Mouse (Mus musculus): Measurements from ENCODE around the gene Cldn14.
"Not testable (repeated sequence)": the region's sequence is repeated elsewhere in the genome, so short reads cannot be mapped to it uniquely, and the experiment has no call there.

The Cldn14 gene

DNA sequence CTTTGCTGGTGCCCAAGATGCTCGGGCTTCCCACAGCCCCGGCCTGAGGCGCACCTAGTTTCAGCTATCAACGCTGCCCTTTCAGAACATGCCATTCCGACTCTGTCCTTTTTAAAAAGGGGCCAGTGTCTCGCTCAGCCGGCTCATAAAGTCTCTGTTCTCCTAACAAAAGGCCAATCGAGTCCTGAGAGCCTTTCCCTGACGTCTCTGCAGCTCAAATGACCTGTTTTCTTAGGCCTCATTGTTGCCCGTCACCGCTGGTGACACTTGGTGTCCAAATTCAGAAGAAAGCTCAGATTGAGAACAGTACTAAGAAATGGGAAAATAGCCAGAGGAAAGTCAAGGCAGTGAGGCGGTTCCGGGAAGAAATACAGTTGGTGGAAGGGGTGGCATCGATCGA is at the start of gene Cldn14:
Gene Cldn14, minus strand, starts transcription at position 101 of the 400 bp plus-strand sequence.
- no peak for DNase-seq (ENCODE audit: low spot score in 2 of 2)

DNA sequence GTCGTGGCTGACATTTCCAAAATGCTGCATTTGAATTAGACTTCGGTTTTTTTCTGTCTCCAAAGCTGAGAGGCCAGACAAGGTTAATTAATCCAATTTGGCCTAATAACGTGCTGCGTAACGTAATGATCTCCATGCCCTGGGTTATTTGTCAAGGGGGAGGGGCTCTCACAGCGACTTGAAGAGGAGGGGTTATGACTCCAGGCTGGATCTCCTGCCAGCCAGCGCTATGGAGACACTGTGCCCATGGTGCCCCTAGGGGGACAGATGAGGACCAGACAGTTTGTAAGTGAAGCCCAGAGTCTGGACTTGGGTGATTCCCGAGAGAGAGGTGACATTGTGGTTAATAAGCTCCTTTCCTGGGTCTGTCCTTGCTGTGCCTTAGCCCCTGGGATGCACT is 46.9 kb upstream of the Cldn14 start:
- no peak for DNase-seq (ENCODE audit: low spot score in 2 of 2)

DNA sequence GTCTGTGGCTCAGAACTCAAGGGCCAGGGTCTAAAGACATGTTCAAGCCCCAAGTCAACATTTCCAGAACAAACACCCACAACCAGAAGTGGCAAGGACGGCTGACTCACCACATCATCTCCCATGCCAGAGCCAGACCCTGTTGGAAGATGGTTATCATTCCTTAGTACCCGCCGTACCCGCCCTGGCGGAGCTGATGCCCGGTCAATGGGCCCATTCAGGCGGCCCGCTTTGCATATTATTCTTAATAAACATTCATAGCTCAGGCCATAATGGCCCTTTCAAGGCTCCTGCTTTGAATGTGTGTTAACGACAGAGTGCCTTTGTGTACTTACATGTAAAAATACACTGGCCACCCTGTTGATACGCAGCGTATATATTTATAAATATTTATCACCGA is 46.5 kb upstream of the Cldn14 start:
- DNase-seq (ENCODE audit: low spot score in 2 of 2), result no peak

DNA sequence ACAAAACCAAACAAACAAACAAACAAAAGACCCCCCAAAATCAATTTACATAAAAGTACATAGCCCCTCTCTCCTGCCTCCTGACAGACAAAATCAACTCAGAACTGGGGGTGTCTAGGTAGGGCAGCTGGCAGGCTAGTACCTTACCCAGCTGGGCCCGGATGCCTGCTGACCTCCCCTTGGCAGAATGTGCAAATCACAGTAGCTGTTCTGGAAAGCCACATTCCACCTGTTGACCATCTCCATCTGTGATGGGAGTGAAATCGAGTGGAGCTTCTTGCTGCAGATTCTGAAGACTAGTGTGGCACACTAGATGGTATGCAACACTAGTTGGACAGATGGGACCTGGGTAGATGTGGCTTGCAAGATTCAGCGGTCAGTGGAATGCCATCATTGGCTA is 41.7 kb upstream of the Cldn14 start:
- DNase-seq (ENCODE audit: low spot score in 2 of 2), result no peak

DNA sequence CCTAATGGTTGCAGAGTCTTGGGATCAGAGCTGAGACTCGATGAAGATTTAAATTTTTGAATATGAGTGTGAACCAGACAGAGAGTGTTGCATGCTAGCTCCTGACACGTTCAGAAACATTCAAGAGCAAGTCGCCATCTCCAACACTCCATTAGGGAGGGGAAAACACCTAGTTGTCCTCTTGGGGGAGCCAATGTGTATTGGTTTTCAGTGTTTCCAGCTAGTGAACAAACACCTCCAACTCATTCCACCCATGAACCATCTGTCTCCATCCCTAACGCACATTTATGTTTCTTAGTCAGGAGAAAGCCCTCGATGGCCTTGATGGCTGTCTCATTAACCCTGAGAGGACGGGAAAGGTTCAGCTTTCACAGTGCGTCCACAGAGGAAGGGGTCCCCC is 36.4 kb upstream of the Cldn14 start:
- no peak for DNase-seq (ENCODE audit: low spot score in 2 of 2)

DNA sequence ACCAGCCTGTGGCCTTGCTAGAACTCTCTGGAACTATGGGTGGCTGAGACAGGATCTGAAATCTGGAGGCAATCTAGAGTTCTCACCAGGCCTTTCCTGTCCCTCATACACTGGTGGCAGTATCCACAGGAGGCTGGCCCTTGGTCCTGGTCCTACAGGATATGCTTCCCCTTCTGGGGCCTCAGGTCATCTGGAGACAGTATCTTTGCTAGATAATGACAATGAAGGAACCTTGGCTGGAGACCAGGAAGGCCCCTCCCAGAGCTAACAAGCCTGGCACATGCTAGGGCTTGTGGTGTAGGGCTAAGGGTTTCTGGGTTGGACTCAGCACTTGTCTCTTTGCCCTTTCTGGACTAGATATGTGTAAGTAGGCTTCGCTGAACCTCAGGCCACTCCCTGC is 35.2 kb upstream of the Cldn14 start:
- DNase-seq (ENCODE audit: low spot score in 2 of 2), result no peak

DNA sequence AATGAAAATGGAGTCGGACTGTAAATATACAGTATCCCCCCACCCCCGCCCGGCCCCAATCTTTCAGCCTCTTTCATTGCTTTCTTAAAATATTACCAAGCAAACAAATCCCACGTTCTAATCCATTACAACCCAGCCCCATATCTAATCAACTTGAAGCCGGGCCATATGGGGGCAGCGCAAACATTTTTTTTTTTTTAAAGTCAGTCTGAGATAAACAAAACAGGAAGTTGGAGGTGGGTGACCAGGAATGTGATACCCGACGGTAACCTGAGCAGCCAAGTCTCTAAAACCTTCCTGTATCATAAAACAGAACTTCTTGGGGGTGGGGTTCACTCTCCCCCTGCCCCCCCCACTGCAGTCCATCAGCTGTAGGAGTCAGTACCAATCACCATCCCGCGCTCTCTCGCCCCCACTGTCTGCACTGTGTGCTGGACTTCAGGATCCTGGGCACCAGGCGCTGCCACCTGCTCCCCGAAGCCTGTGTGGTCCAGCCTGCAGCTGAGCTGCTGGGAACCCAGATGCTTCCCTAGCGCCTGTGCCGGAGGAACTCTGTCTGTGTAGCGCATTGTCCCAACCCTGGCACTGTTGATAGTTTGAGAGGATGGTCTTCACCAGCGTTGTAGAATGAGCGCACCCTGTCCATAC is 32.6 kb upstream of the Cldn14 start:
- DNase-seq (ENCODE audit: low spot score in 2 of 2), result no peak

DNA sequence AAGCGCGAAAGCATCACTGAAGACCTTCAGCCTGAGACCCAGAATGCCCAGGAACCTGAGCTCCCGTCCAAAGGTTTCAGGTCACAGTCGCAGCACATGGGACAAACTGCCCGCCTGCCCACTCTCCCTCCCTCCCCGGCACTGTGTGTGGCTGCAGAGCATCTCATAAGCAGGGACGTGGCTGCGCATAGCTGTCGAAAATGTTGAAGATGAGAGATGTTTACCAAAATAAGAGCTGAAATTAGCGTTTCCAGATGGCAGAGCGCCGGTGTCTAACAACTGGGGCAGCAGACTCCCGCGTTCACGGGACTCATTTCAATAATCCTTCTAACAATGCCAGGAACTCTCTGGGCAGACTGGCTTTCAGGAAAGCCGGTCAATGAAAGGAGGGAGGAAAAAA is 31.8 kb upstream of the Cldn14 start:
- DNase-seq (ENCODE audit: low spot score in 2 of 2), result no peak

DNA sequence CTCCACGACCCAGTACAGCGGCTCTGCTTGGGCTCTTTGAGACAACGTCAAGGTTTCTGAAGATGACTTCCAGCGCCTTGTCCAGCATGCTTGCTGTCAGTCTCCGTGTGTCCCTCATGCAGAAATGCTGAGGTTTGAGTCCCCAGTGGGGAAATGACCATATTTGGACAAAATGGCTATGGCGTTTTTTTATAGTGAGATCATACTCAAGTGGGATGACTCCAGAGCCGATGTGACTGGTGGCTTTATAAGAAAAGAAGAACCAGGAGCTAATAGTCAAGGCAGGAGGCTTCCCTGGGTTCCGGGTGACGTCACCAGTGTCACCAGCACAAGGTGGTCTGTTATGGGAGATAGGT is 30.3 kb upstream of the Cldn14 start:
- DNase-seq (ENCODE audit: low spot score in 2 of 2), result no peak

DNA sequence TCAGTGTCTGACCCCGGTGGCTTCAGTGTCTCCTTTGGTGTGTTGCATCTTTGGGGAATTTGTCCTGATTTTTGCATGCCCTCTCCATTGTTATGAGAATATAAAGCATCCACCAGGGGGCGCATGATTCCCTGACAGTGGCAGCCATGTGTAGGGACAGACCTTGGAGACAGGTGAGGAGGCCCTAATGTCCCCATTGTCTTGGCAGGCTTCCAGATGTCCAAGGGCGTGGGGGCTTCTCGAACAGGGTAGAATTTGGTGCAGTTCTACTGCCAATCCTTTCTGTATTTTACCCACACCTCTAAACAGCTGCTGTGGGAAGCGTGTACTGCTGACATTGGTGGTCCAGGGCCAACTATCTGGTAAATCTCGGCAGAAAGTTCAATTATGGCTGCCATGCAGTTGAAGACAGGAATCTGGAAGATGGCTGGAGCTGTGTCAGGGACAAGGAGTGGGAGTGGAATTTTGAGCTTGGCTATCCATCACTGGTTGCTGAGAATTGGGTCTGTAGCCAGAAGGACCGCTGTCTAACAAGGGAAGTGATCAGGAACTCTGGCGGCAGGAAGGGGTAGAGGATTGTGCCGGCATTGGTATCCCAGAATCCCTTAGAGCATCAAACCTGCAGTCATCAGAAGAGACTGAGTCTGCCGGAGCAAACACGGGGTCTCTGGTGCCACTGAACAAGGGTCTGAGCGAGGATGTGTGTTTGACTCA is 29.8 kb upstream of the Cldn14 start:
- DNase-seq (ENCODE audit: low spot score in 2 of 2), result peak in 1 of 2 experiments; percentile 66

DNA sequence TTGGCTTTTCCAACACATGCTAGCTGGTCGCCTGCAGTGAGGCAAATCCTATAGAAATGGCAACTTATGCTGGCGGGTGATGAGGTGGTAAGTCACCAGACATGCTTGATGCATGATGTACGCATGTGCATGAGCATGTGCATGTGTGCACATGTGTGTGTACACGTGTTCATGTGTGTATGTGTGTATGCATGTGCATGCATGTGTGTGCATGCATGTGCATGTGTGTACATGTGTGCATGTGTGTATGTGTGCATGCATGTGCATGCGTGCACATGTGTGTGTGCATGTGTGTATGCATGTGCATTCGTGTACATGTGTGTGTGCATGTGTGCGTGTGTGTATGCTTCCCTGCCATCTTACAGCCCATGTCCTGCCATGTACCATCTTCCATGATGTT is 28.6 kb upstream of the Cldn14 start:
- DNase-seq (ENCODE audit: low spot score in 2 of 2), result no peak

DNA sequence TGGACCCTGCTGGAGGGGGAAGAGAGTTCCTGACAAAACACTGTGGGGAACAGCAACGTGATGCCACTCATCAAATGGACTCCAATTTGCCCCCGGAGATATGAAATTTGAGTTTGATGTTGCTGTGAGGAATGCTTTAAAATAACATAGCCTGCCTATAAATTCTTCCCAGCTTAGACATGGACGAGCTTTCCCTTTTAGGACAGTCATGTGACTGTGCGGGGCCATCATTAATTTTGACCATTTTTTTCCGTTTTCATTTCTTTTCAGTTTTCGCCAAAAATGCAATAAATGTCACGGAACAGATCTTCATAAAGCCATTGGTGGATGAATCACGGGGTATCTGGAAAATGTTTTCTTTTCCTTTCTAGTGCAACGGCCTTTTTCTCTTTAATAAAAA is 25.5 kb upstream of the Cldn14 start:
- no peak for DNase-seq (ENCODE audit: low spot score in 2 of 2)

DNA sequence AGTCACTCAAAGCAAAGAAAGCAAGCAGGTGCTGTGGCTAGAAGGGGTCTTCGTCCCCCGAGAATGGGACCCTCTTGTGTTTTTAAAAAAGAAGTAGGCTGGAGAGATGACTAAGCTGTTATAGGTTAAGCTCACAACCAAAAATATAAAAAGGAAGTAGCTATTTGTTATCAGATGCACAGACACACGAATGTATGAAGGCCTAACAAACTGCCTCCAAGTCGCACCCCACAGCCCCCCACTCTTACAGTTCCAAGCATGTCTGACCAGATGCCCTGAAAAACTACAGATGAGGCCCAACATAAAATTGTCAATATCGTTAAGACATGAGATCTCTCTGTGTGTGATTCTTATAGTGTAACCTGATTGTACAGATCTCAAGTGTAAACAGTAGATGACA is 23.6 kb upstream of the Cldn14 start:
- no peak for DNase-seq (ENCODE audit: low spot score in 2 of 2)

DNA sequence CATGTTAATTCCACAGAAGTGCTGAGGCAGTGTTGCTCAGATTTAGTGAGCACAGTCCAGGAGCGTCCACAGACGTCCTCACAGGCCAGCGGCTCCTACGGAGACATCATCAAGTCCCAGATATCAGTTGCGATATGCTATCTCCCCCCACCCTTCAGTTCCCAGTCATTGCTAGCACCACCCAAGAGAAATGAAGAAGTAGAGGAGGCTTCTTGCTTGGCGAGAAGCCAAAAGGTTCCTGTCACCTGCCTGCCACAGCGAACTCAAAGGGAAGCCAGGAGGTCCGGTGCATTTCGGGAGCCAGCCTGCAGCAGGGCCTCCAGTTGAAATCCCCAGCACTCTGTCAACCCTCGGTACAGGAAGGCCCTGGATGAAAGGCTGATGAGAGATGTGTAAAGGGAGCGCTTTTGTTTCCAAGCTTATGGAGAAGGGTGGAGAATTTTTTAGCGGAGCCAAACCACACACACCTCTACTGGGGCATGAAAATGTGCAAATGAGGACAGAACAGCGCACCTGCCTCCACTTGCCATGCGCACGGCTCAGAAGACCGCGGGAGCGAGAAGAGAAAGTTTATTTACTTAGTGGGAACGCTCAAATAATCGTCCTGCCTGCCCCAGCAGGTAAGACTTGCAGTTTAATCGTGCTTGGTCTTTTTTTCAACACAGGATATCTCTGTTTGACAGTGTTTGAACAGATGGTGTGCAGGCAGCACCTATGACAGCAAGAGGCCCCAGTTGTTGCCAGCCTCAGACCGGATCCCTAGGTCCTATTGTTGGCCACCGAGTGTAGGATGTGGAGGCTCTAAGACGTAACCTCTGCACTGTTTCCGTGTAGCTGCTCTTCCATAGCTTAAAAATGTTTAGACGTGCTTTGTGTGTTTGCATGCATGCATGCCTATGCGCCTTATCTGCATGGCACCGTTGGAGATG is 15.0 kb upstream of the Cldn14 start:
- no peak for DNase-seq (ENCODE audit: low spot score in 2 of 2)

DNA sequence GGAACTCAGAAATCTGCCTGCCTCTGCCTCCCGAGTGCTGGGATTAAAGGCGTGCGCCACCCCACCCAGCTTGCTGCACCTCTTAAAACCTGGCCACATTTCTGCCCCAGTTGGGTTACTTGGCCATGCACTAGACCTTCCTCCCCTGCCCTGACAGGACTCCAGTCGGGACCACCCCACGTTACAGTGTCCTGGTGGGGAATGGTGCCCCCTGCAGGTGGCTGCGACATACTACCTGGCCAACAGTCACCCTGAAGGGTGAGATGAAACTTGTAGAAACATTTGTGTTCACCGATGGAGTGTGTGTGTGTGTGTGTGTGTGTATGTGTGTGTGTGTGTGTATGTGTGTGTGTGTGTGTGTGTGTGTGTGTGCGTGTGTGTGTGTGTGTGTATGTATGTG is 11.1 kb upstream of the Cldn14 start:
- DNase-seq (ENCODE audit: low spot score in 2 of 2), result not testable (repeated sequence)

DNA sequence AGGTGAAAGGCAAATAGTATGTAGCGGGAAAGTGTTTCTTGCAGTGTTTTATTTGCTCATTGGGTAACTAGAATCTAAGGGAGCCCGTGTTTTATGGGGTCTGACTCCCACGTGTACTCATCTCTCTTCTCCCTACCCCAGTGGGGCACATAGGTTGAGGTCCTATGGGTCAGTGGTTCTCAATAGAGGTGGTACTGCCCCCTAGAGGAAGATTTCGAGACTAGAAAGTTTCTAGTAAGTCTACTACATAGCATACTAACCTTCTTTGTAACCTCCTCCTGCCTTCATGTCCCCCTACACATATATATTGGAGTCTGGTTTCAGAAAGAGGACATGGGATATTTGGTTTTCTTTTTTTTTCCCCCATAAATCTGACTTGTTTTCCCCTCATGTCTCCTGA is 9.3 kb upstream of the Cldn14 start:
- DNase-seq (ENCODE audit: low spot score in 2 of 2), result no peak

DNA sequence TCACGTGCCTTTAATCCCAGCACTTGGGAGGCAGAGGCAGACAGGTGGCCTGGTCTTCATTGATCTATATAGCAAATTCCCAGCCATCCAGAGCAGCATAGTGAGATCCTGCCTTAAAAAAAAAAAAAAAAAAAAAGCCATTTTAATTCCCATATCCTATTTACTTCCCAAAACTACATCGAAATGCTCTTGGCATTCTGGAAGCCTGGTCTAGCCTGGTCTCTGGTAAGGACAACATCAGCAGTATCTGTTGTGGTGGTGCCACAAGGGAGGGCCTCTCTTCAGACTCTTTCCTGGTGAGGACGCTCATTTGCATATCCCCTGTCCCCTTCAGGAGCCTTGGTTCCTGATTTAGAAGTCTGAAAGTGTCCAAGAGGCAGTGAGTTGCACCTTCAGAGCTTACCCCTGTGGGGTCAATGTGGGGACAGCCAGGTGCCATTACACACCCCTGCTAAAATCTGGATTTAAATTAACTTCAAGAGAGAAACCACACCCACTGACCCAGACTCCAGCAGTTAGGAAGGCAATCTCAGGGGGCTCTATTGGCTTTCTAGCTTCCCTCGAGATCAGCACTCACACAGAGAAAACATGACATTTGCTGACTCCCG is 6.0 kb upstream of the Cldn14 start:
- DNase-seq (ENCODE audit: low spot score in 2 of 2), result no peak

DNA sequence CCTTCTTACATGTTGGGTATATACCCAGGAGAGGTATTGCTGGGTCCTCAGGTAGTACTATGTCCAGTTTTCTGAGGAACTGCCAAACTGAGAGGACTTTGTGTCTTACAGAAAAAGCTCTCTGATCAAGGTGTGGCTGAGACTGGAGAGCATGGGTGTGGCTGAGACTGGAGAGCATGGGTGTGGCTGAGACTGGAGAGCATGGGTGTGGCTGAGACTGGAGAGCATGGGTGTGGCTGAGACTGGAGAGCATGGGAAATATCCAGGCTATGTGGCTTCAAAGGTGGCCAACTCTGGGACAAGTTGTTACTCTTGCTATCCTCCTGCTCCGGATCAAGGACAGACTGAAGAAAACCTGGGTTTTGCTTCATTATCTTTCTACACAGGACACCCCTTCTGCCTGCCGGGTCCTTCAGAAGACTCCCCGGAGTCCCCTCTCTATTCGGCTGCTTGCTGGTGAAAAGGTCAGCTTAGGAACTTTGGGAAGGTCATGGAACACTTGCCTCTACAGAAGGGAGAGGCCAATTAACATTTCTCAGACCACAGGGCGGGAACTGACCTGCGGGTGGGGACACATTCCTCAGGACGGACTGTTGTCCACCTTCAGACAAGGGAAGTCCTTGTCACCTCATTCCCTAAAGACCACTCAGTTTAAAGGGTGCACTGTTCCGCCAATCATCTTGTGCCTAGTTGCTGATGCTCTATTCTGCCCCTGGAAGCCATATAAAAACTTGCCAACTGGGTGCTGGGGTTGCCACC is 4.9 kb upstream of the Cldn14 start:
- DNase-seq (ENCODE audit: low spot score in 2 of 2), result not testable (repeated sequence)

DNA sequence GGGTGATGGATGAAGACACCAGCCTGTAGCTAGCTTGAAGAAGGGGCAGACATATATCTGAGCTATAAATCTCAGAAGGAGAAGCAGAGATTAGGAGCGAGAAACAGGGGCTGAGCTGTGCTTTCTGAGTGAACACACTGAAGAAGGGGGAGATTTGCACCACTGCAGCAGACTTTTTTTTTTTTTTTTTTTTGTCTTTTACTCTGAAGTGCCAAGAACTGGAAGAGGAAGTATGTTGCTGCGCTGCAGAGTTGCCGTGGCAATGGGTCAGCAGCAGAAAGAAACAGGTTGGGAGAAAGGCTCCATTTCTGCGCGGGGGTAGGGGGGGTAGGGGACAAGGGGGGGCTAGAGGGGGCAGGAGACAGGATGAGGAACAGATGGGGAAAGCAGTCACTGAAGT is 2.6 kb upstream of the Cldn14 start:
- no peak for DNase-seq (ENCODE audit: low spot score in 2 of 2)

DNA sequence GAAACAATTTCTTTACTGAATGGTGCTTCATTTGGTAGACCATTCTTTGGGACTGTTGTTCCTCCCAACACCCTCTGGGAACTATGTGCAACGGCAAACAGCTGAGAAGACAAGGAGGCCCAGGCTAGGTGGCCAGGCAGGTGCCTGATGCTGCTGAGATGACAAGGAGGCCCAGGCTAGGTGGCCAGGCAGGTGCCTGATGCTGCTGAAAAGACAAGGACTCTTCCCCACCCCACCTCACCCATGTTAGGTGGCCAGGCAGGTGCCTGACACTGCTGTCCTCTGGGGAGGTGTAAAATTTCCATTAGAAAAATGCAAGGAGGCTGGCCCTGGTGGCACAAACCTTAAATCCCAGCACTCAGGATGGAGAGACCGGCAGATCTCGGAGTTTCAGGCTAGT is 2.0 kb upstream of the Cldn14 start:
- DNase-seq (ENCODE audit: low spot score in 2 of 2), result no peak

DNA sequence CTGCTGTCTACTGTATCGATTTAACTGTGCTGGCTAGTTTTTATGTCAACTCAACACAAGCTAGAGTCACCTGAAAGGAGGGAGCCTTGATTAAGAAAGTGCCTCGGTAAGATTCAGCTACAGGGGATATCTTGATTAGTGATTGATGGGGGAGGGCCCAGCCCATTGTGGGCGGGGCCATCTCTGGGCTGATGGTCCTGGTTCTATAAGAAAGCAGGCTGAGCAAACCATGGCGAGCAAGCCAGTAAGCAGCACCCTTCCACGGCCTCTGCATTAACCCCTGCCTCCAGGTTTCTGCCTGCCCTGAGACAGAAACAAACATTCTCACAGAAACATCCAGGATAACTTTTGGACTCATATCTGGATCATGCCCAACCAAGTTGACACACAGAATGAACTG is 1.5 kb upstream of the Cldn14 start:
- no peak for DNase-seq (ENCODE audit: low spot score in 2 of 2)

DNA sequence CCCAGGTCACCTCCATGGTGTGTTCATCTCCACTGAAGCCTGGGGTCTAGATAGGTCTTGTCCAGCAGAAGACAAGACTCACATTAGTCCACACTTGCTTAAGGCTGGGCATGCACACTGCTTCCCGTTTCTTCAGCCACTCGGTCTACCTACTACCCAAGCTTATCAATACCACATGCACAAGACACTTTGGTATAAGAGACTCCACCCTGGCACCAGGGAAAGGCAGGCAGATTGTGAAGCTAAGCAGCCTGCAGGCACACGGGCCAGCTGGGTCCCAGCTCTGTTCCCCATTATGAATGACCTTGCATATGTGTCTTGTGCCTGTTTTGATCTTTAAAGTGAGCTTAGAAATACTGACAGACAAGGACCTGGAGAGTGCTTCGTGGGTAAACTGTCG is 719 bp upstream of the Cldn14 start:
- no peak for DNase-seq (ENCODE audit: low spot score in 2 of 2)
